Mouse (Mus musculus) testis, adult 2 months (tissue): ENCODE data around the gene Zswim9. TPM values are rescaled to one million over a fixed set of nuclear protein-coding genes. Genes with fewer than 3 reads are reported as not detected.

ENCODE experiments used
- H3K27ac ChIP-seq: fragments of 200-500 bp; 2 replicates; pipeline ENCODE4 v1.5.1; 2012; ENCODE audit warnings: low read depth, low read length; ENCODE audit not compliant: control insufficient read depth, insufficient read depth
- H3K27me3 ChIP-seq: fragments of 200-500 bp; 2 replicates; pipeline ENCODE4 v1.6.1; 2012; ENCODE audit warnings: mild to moderate bottlenecking, low read length, moderate library complexity; ENCODE audit not compliant: control insufficient read depth, insufficient read depth
- H3K36me3 ChIP-seq: fragments of 200-500 bp; 2 replicates; pipeline ENCODE4 v1.6.1; 2012; ENCODE audit warnings: mild to moderate bottlenecking, low read length; ENCODE audit not compliant: control insufficient read depth, insufficient read depth
- H3K4me1 ChIP-seq: fragments of 200-500 bp; 2 replicates; pipeline ENCODE4 v1.6.1; 2012; ENCODE audit warnings: low read length; ENCODE audit not compliant: control insufficient read depth, insufficient read depth
- H3K4me3 ChIP-seq: fragments of 200-500 bp; 2 replicates; pipeline ENCODE4 v1.5.1; 2012; ENCODE audit warnings: low read depth, mild to moderate bottlenecking, low read length, moderate library complexity, mixed read lengths; ENCODE audit not compliant: control insufficient read depth
- CTCF ChIP-seq: fragments of 200-500 bp; IDR thresholded peaks from 2 replicates; pipeline ENCODE4 v1.5.1; 2012; ENCODE audit warnings: low read depth, mild to moderate bottlenecking, inconsistent platforms, low read length, moderate library complexity; ENCODE audit not compliant: control insufficient read depth, insufficient read depth, insufficient replicate concordance
- POLR2A ChIP-seq: fragments of 200-500 bp; IDR thresholded peaks from 2 replicates; pipeline ENCODE4 v1.6.1; 2012; ENCODE audit warnings: low read depth, mild to moderate bottlenecking, inconsistent platforms, low read length, moderate library complexity; ENCODE audit not compliant: control insufficient read depth
- polyA plus RNA-seq: library from polyadenylated mRNA; depleted of rRNA; stranded (reverse); fragments of >200 nt; gene quantifications from 2 replicates; pipeline ENCODE4 v1.2.3, GENCODE M21; 2012; rRNA removed

The Zswim9 gene
- polyA plus RNA-seq, 1 experiment, result 2.8 TPM

GRCm38 (mm10) chr7:13269394-13269793 is 9.1 kb downstream of the Zswim9 start:
- Histone ChIP-seq H3K27me3 (no peaks in the 10 kb centered on the region), H3K4me3 (no peak overlapping the region), H3K36me3 (no peaks in the 10 kb centered on the region), H3K27ac (no peak overlapping the region), H3K4me1 (no peaks in the 10 kb centered on the region)
- TF ChIP-seq POLR2A, result no peak
- no peak for TF ChIP-seq CTCF

- H3K27ac ChIP-seq, result no peak overlapping the region
- TF ChIP-seq POLR2A, result no peak
- H3K36me3 ChIP-seq, result no peaks in the 10 kb centered on the region
- no peak overlapping the region for H3K4me3 ChIP-seq
- no peaks in the 10 kb centered on the region for H3K4me1 ChIP-seq
- no peaks in the 10 kb centered on the region for H3K27me3 ChIP-seq
These were observed 9.7 kb downstream of the Zswim9 start for GRCm38 (mm10) chr7:13268749-13269260.

- 0 out of 2 replicates have a peak, but pooled peaks cover 3% of the 10 kb centered on the region for H3K4me1 ChIP-seq
- H3K36me3 ChIP-seq, result no peaks in the 10 kb centered on the region
- no peak overlapping the region for H3K4me3 ChIP-seq
- TF ChIP-seq POLR2A (no peak), CTCF (no peak)
- no peaks in the 10 kb centered on the region for H3K27me3 ChIP-seq
- no peak overlapping the region for H3K27ac ChIP-seq
These were observed 14.1 kb downstream of the Zswim9 start for GRCm38 (mm10) chr7:13264396-13264795.

GRCm38 (mm10) chr7:13263851-13264250 is 14.7 kb downstream of the Zswim9 start:
- H3K36me3 ChIP-seq, result no peaks in the 10 kb centered on the region
- TF ChIP-seq CTCF (no peak), POLR2A (no peak)
- 0 out of 2 replicates have a peak, but pooled peaks cover 3% of the 10 kb centered on the region for H3K4me1 ChIP-seq
- H3K4me3 ChIP-seq, result no peak overlapping the region
- H3K27me3 ChIP-seq, result no peaks in the 10 kb centered on the region
- H3K27ac ChIP-seq, result no peak overlapping the region

GRCm38 (mm10) chr7:13260746-13261700 is 17.5 kb downstream of the Zswim9 start:
- Histone ChIP-seq H3K27me3 (no peaks in the 10 kb centered on the region), H3K27ac (no peak overlapping the region), H3K36me3 (no peaks in the 10 kb centered on the region), H3K4me3 (no peak overlapping the region), H3K4me1 (0 out of 2 replicates have a peak, but pooled peaks cover 3% of the 10 kb centered on the region)
- TF ChIP-seq CTCF (no peak), POLR2A (no peak)

- no peaks in the 10 kb centered on the region for H3K4me1 ChIP-seq
- H3K36me3 ChIP-seq, result no peaks in the 10 kb centered on the region
- H3K27ac ChIP-seq, result no peak within 1 kb of the TSS
- H3K4me3 ChIP-seq, result no peak within 1 kb of the TSS
- H3K27me3 ChIP-seq, result no peaks in the 10 kb centered on the region
- TF ChIP-seq CTCF (no peak), POLR2A (no peak)
These were observed 65.8 kb downstream of the Zswim9 start, which contains the start of gene Vmn1r89 for GRCm38 (mm10) chr7:13212720-13213119. Gene Vmn1r89, plus strand, starts transcription at chr7:13213020.

Other genes starting within 250 kb of the Zswim9 start
- 107 and 115 TPM in 2 replicates for gene Chmp2a, start 243.9 kb downstream of the Zswim9 start, polyA plus RNA-seq
- 377 and 399 TPM in 2 replicates for gene Ube2m, start 240.4 kb downstream of the Zswim9 start, polyA plus RNA-seq
- gene Mzf1, start 224.0 kb downstream of the Zswim9 start, polyA plus RNA-seq, result 7.5 and 8.2 TPM in 2 replicates
- not detected in 2 replicates for gene Vmn1r85, start 183.5 kb downstream of the Zswim9 start, polyA plus RNA-seq
- not detected in 2 replicates for gene Vmn1r86, start 158.8 kb downstream of the Zswim9 start, polyA plus RNA-seq
- not detected in 2 replicates for gene Vmn1r87, start 138.6 kb downstream of the Zswim9 start, polyA plus RNA-seq
- not detected in 2 replicates for gene Vmn1r88, start 119.2 kb downstream of the Zswim9 start, polyA plus RNA-seq
- gene Vmn1r89, start 65.7 kb downstream of the Zswim9 start, polyA plus RNA-seq, result not detected in 2 replicates
- 9.5 and 11.3 TPM in 2 replicates for gene Lig1, start 1.4 kb downstream of the Zswim9 start, polyA plus RNA-seq
- gene Pla2g4c, start 45.9 kb upstream of the Zswim9 start, polyA plus RNA-seq, result 0.08 and 0.12 TPM in 2 replicates
- gene Cabp5, start 119.4 kb upstream of the Zswim9 start, polyA plus RNA-seq, result not detected in 2 replicates
- gene Bsph1, start 172.1 kb upstream of the Zswim9 start, polyA plus RNA-seq, result not detected in 2 replicates